Mouse (Mus musculus): ENCODE measurements around the gene Stambpl1. TPM values are rescaled to one million over a fixed set of nuclear protein-coding genes. Genes with fewer than 3 reads are reported as not detected.
A peak's percentile ranks its signal among the peaks of the same experiment; 100 is the strongest.

Stambpl1 gene
- 30.6 and 40.5 TPM in 2 replicates for polyA plus RNA-seq (2011; ENCODE audit: insufficient read length, low read depth, missing spikeins)

- TF ChIP-seq CTCF (IDR thresholded peaks at IDR 0.05; ENCODE audit: borderline replicate concordance, insufficient read depth, low read length) (no peak), POLR2A (IDR thresholded peaks at IDR 0.05; ENCODE audit: low read depth, low read length) (peak; percentile 94)
- H3K27ac ChIP-seq (ENCODE audit: insufficient read depth, low read length): peak within 1 kb of the TSS; percentile 99
- peaks cover 4% of the 10 kb centered on the region; the same call in 1 of the 2 replicates for H3K4me1 ChIP-seq (ENCODE audit: control insufficient read depth, insufficient read depth, low read length)
Observed at GRCm38 (mm10) chr19:34192008-34192963, at the start of gene Stambpl1. Gene Stambpl1, plus strand, starts transcription at chr19:34192229.

DNA sequence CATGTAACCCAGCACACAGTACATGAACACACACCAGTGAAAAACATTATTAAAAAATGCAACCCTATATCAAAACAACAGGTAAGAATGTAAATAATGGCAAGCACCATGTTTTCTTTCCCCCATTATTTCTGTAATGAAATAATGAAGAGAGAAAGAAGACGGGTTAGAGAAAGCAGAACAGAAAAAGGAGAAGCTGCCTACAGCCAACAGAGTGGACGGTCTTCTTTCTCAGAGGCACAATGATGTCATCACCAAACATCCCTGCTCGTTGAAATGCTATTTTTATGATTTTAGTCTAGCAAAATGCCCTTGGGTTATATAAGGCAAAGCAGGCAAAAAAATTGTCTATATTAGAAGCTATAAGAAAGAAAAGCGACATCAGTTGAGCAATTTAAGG, 43.6 kb upstream of the Stambpl1 start:
- Histone ChIP-seq H3K4me1 (ENCODE audit: control insufficient read depth, insufficient read depth, low read length) (no peaks in the 10 kb centered on the region), H3K27ac (ENCODE audit: insufficient read depth, low read length) (no peak overlapping the region), H3K4me3 (ENCODE audit: insufficient read depth, low read length) (no peak overlapping the region)
- no peak for TF ChIP-seq CTCF (IDR thresholded peaks at IDR 0.05; ENCODE audit: borderline replicate concordance, insufficient read depth, low read length)
- TF ChIP-seq POLR2A (IDR thresholded peaks at IDR 0.05; ENCODE audit: low read depth, low read length): no peak

More at GRCm38 (mm10) chr19:34192008-34192963, at the start of gene Stambpl1:
- H3K4me3 ChIP-seq (ENCODE audit: insufficient read depth, low read length): peak within 1 kb of the TSS; percentile 85

- Histone ChIP-seq H3K27ac (ENCODE audit: insufficient read depth, low read length) (no peak overlapping the region), H3K4me3 (ENCODE audit: insufficient read depth, low read length) (no peak overlapping the region), H3K4me1 (ENCODE audit: control insufficient read depth, insufficient read depth, low read length) (no peaks in the 10 kb centered on the region)
- TF ChIP-seq CTCF (IDR thresholded peaks at IDR 0.05; ENCODE audit: borderline replicate concordance, insufficient read depth, low read length): no peak
- TF ChIP-seq POLR2A (IDR thresholded peaks at IDR 0.05; ENCODE audit: low read depth, low read length): no peak
Observed at GRCm38 (mm10) chr19:34151909-34152308, 40.1 kb upstream of the Stambpl1 start.

- TF ChIP-seq POLR2A (IDR thresholded peaks at IDR 0.05; ENCODE audit: low read depth, low read length) (no peak), CTCF (IDR thresholded peaks at IDR 0.05; ENCODE audit: borderline replicate concordance, insufficient read depth, low read length) (no peak)
- no peak overlapping the region for H3K4me3 ChIP-seq (ENCODE audit: insufficient read depth, low read length)
- H3K4me1 ChIP-seq (ENCODE audit: control insufficient read depth, insufficient read depth, low read length): no peaks in the 10 kb centered on the region
- H3K27ac ChIP-seq (ENCODE audit: insufficient read depth, low read length): no peak overlapping the region
Observed at GRCm38 (mm10) chr19:34153263-34154144, 38.5 kb upstream of the Stambpl1 start.

GRCm38 (mm10) chr19:34162693-34163092, 29.3 kb upstream of the Stambpl1 start:
- TF ChIP-seq CTCF (IDR thresholded peaks at IDR 0.05; ENCODE audit: borderline replicate concordance, insufficient read depth, low read length) (no peak), POLR2A (IDR thresholded peaks at IDR 0.05; ENCODE audit: low read depth, low read length) (no peak)

GRCm38 (mm10) chr19:34165891-34166290, 26.1 kb upstream of the Stambpl1 start, which contains the start of gene Ankrd22:
Gene Ankrd22, minus strand, starts transcription at chr19:34166053.
- H3K4me1 ChIP-seq (ENCODE audit: control insufficient read depth, insufficient read depth, low read length): peaks cover 1% of the 10 kb centered on the region; the same call in 1 of the 2 replicates
- no peak within 1 kb of the TSS for H3K27ac ChIP-seq (ENCODE audit: insufficient read depth, low read length)
- no peak within 1 kb of the TSS for H3K4me3 ChIP-seq (ENCODE audit: insufficient read depth, low read length)
- TF ChIP-seq CTCF (IDR thresholded peaks at IDR 0.05; ENCODE audit: borderline replicate concordance, insufficient read depth, low read length) (no peak), POLR2A (IDR thresholded peaks at IDR 0.05; ENCODE audit: low read depth, low read length) (no peak)

More at GRCm38 (mm10) chr19:34162693-34163092, 29.3 kb upstream of the Stambpl1 start:
- H3K4me1 ChIP-seq (ENCODE audit: control insufficient read depth, insufficient read depth, low read length): no peaks in the 10 kb centered on the region
- no peak overlapping the region for H3K27ac ChIP-seq (ENCODE audit: insufficient read depth, low read length)
- no peak overlapping the region for H3K4me3 ChIP-seq (ENCODE audit: insufficient read depth, low read length)

DNA sequence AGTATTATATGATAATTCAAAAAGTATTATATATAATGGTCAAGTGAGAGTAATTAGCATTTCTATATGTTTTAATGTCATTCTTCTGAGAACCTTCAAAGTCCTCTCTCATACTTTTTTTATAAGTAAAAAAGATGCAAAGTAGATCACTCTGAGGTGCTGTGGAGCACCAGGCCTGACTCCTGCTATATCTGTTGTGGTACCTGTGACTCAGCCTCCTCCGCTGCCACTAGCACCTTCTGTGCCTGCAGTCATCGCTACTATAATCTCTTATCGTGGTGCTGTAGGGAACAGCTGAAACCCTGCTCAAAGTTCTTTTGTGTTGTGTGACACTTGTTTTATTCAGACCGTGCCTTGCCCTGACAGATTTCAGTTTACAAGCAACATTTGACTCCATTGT, 25.6 kb upstream of the Stambpl1 start:
- no peak overlapping the region for H3K4me3 ChIP-seq (ENCODE audit: insufficient read depth, low read length)
- H3K27ac ChIP-seq (ENCODE audit: insufficient read depth, low read length): no peak overlapping the region
- no peak for TF ChIP-seq CTCF (IDR thresholded peaks at IDR 0.05; ENCODE audit: borderline replicate concordance, insufficient read depth, low read length)
- TF ChIP-seq POLR2A (IDR thresholded peaks at IDR 0.05; ENCODE audit: low read depth, low read length): no peak
- peaks cover 2% of the 10 kb centered on the region; the same call in 1 of the 2 replicates for H3K4me1 ChIP-seq (ENCODE audit: control insufficient read depth, insufficient read depth, low read length)

DNA sequence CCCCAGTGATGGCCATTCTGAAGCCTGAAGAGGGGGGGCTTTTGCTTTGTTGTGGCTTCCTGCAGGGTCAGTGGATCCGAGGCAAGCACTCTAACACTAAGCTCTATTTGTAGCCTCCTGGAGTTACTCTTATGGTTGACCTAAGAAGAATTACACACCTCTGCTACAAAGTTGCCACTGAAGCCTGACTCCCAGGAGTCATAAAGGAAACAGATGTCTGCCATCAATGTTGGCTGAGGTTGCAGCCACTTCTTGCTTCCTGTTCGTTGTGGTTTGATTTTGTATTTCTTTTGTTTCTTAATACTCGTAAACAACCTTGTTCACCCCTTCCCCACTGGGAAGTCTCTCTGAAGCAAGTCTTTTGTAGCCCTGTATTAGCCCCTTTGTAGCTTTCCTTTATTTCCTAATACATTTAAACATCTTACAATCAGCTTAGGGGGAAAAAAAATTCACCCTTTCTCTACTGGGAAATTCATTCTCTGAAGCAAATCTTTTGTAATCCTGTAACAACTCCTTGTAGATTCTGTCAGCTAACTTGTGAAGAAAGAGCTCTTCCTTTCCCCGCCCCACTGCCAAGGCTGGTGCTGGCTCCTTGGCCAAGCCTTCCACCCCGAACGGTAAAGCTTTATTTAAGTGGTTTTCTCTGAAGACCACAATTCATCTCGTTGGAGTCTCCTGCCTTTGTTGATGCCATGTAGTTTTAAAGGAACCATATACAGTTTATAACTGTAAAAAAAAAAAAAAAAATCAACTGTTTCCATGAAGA, 23.9 kb upstream of the Stambpl1 start:
- H3K27ac ChIP-seq (ENCODE audit: insufficient read depth, low read length): no peak overlapping the region
- no peak overlapping the region for H3K4me3 ChIP-seq (ENCODE audit: insufficient read depth, low read length)
- no peak for TF ChIP-seq CTCF (IDR thresholded peaks at IDR 0.05; ENCODE audit: borderline replicate concordance, insufficient read depth, low read length)
- TF ChIP-seq POLR2A (IDR thresholded peaks at IDR 0.05; ENCODE audit: low read depth, low read length): no peak
- H3K4me1 ChIP-seq (ENCODE audit: control insufficient read depth, insufficient read depth, low read length): peaks cover 2% of the 10 kb centered on the region

- TF ChIP-seq CTCF (IDR thresholded peaks at IDR 0.05; ENCODE audit: borderline replicate concordance, insufficient read depth, low read length): no peak
- Histone ChIP-seq H3K4me3 (ENCODE audit: insufficient read depth, low read length) (no peak overlapping the region), H3K4me1 (ENCODE audit: control insufficient read depth, insufficient read depth, low read length) (peaks cover 2% of the 10 kb centered on the region)
Observed at GRCm38 (mm10) chr19:34169121-34169520, 22.9 kb upstream of the Stambpl1 start.

More at GRCm38 (mm10) chr19:34169121-34169520, 22.9 kb upstream of the Stambpl1 start:
- no peak overlapping the region for H3K27ac ChIP-seq (ENCODE audit: insufficient read depth, low read length)
